Mouse (Mus musculus): ENCODE measurements around the gene Drg1. TPM values are rescaled to one million over a fixed set of nuclear protein-coding genes. Genes with fewer than 3 reads are reported as not detected.

Drg1 gene
- polyA plus RNA-seq (2012; rRNA removed): 36.8 and 36.9 TPM in 2 replicates

DNA sequence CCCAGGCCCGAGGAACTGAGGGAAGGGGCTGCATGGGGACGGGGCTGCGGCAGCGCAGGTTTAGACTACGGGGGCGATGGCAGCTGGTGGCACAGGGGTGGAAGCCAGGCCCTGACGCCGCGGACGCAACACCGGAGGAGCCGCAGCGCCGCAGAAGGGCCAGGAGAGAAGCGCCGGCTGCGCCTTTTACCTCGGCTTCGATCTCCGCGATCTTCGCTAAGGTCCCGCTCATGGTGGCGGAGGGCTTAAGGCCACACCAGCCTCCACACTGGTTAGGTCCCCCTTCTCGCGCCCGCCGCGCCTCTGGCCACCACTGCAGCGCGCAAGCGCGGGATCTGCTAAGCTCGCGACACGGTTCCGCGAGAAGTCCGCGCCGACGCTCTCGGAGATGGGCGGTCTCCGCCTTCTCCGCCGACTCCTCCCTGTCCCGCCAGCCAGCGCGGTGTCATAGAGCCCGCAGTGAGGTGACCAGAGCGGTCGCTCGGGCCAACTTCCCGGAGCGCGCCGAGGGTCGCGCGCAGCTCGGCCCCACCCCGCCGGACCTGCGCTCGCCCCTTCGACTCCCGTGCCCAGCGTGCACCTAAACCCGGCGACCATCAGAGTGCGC lies at the start of gene Drg1:
Drg1 (minus strand) TSS at position 337 of the 607 bp plus-strand sequence.
- peak within 1 kb of the TSS; percentile 65 for H3K4me3 ChIP-seq (ENCODE audit: control insufficient read depth, insufficient read depth, low read length)
- peak; percentile 91 for DNase-seq
- peaks cover 8% of the 10 kb centered on the region for H3K36me3 ChIP-seq (ENCODE audit: control insufficient read depth, insufficient read depth, low read length)
- under 1% methylated on average over 72 of the region's 72 CpGs for WGBS
- peaks cover 9% of the 10 kb centered on the region for H3K4me1 ChIP-seq (replicated peaks; ENCODE audit: control insufficient read depth, insufficient read depth, low read length)
- H3K27me3 ChIP-seq (ENCODE audit: control insufficient read depth, insufficient read depth, low read length): no peaks in the 10 kb centered on the region
- H3K27ac ChIP-seq (ENCODE audit: control insufficient read depth, insufficient read depth, low read length): peak within 1 kb of the TSS; percentile 1
- TF ChIP-seq POLR2A (IDR thresholded peaks at IDR 0.05; ENCODE audit: control insufficient read depth, extremely low read depth, insufficient read depth, low read length, poor library complexity) (peak; percentile 99), CTCF (IDR thresholded peaks at IDR 0.05; ENCODE audit: borderline replicate concordance, control insufficient read depth, extremely low read depth, insufficient read depth, low read length, poor library complexity) (no peak; the same call in 1 of the 2 replicates)

DNA sequence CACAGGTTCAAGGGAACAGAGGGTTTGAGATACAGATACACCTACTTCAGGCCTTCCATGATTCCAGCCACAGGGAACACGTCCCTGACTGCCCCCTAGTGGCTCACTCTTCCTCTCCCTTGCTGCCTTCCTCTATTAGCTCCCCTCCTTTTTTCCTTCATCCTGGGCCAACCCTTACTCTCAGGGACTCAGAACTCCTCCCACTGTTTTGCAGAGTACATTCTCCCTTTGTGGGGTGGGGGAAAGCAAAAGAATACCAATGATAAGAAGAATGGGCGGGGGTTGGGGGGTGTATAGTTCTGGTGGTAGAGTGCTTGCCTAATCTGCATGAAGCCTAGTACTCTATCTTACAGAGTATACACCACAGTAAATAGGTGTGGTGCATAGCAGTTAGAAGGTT lies 47.9 kb upstream of the Drg1 start:
- H3K4me3 ChIP-seq (ENCODE audit: control insufficient read depth, insufficient read depth, low read length): no peak overlapping the region
- no peak overlapping the region; the same call in 1 of the 2 replicates for H3K27ac ChIP-seq (ENCODE audit: control insufficient read depth, insufficient read depth, low read length)
- WGBS: 52% methylated on average over 2 of the region's 2 CpGs
- no peak for TF ChIP-seq CTCF (IDR thresholded peaks at IDR 0.05; ENCODE audit: borderline replicate concordance, control insufficient read depth, extremely low read depth, insufficient read depth, low read length, poor library complexity)
- no peak for TF ChIP-seq POLR2A (IDR thresholded peaks at IDR 0.05; ENCODE audit: control insufficient read depth, extremely low read depth, insufficient read depth, low read length, poor library complexity)
- DNase-seq: peak; percentile 65
- peaks cover 46% of the 10 kb centered on the region for H3K4me1 ChIP-seq (replicated peaks; ENCODE audit: control insufficient read depth, insufficient read depth, low read length)
- H3K27me3 ChIP-seq (ENCODE audit: control insufficient read depth, insufficient read depth, low read length): no peaks in the 10 kb centered on the region
- H3K36me3 ChIP-seq (ENCODE audit: control insufficient read depth, insufficient read depth, low read length): peaks cover 5% of the 10 kb centered on the region

DNA sequence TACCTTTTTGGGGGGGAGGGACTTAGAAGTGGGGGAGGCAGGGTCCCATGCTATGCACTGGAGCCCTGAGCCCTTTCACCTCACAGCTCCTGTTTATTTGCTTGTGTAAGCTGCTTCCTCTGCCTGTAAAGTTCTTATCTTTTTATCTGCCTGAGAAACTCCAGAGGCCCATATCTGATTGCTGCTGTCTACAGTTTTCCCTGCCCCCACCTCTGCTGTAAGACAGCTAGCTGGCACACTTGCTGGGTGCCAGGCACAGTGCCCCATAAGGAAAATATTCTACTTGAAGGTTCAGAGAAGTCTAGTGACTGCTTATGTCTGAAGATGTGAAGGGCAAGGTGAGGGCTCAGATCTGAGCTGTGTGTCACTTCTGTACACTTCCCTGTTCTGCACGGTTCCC lies 47.1 kb upstream of the Drg1 start:
- H3K4me3 ChIP-seq (ENCODE audit: control insufficient read depth, insufficient read depth, low read length): no peak overlapping the region
- no peaks in the 10 kb centered on the region for H3K27me3 ChIP-seq (ENCODE audit: control insufficient read depth, insufficient read depth, low read length)
- H3K36me3 ChIP-seq (ENCODE audit: control insufficient read depth, insufficient read depth, low read length): peaks cover 13% of the 10 kb centered on the region
- peak overlapping the region; percentile 95 for H3K27ac ChIP-seq (ENCODE audit: control insufficient read depth, insufficient read depth, low read length)
- 6% methylated on average over 1 of the region's 1 CpGs for WGBS
- TF ChIP-seq POLR2A (IDR thresholded peaks at IDR 0.05; ENCODE audit: control insufficient read depth, extremely low read depth, insufficient read depth, low read length, poor library complexity): no peak
- TF ChIP-seq CTCF (IDR thresholded peaks at IDR 0.05; ENCODE audit: borderline replicate concordance, control insufficient read depth, extremely low read depth, insufficient read depth, low read length, poor library complexity): no peak
- DNase-seq: peak; percentile 60
- peaks cover 46% of the 10 kb centered on the region for H3K4me1 ChIP-seq (replicated peaks; ENCODE audit: control insufficient read depth, insufficient read depth, low read length)

DNA sequence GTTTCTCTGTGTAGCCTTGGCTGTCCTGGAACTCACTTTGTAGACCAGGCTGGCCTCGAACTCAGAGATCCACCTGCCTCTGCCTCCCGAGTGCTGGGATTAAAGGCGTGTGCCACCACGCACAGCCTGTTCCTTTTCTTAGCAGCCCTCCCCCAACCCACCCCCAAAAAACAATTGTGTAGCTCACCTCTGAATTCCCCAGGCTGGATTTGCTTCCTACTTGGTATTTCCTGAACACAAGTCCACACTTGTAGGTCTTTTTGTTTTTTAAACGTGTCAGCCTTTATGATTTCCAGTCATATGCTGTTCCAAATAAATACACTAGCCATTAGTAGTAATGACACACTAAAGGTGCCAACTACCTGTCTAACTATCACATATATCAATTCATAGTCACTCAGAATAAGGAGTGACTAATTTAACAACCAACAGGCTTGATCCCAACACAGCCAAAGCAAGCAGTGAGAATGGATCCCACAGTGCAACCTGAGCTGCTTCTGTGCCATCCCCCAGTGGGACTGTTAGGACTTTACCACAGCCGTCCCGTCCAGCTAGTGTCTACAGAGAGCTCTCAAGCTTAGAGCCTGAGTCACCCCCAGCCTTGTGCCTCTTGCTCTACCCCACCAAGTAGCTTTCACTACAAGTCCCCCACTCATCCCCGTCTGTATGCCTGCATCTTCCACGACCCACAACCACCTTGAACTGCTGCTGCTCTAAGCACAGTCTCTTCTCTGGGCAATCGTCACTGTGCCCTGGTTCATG lies 45.6 kb upstream of the Drg1 start:
- 34% methylated on average over 10 of the region's 10 CpGs for WGBS
- no peak for TF ChIP-seq POLR2A (IDR thresholded peaks at IDR 0.05; ENCODE audit: control insufficient read depth, extremely low read depth, insufficient read depth, low read length, poor library complexity)
- no peak for TF ChIP-seq CTCF (IDR thresholded peaks at IDR 0.05; ENCODE audit: borderline replicate concordance, control insufficient read depth, extremely low read depth, insufficient read depth, low read length, poor library complexity)
- peaks cover 28% of the 10 kb centered on the region for H3K36me3 ChIP-seq (ENCODE audit: control insufficient read depth, insufficient read depth, low read length)
- H3K4me3 ChIP-seq (ENCODE audit: control insufficient read depth, insufficient read depth, low read length): no peak overlapping the region
- H3K4me1 ChIP-seq (replicated peaks; ENCODE audit: control insufficient read depth, insufficient read depth, low read length): peaks cover 49% of the 10 kb centered on the region
- peak overlapping the region; percentile 95 for H3K27ac ChIP-seq (ENCODE audit: control insufficient read depth, insufficient read depth, low read length)
- DNase-seq: no peak
- no peaks in the 10 kb centered on the region for H3K27me3 ChIP-seq (ENCODE audit: control insufficient read depth, insufficient read depth, low read length)

DNA sequence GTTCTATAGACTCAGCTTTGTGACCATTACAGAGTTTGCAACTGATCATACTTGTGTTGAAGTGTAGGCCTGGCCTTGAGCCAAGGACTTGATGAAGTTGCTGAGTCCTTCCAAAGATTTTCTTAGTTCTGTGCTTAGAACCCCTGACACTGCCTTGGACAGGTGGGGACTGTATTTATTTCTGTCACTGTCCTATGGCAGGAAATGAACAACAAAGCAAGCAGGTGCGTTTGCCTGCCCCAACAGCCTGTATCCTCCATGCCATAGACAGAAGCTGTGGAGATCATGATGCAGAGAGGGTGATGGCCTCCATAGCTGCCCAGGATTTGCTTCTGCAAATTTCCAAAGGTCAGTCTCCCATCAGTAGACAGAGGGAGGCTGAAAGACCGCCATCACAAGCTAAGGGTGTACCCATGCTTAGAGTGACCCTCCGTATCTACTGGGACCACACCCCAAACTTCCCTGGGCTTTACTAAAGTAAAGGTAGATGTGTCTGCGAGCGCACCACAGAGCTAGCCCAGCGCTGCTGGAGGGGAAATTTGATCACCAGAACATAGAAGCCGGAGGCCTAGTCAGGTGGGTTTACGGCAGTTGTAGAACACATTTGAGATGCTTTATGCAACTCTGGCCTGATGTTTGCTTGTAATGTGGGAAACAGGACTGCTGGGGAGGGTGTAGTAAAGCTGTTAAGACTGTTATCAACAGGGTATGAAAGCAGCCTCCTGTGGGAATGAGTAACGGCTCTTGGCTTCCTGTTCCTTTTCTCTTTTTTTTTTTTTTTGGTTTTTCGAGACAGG lies 44.8 kb upstream of the Drg1 start:
- no peak overlapping the region; the same call in 1 of the 2 replicates for H3K4me3 ChIP-seq (ENCODE audit: control insufficient read depth, insufficient read depth, low read length)
- peaks cover 49% of the 10 kb centered on the region for H3K4me1 ChIP-seq (replicated peaks; ENCODE audit: control insufficient read depth, insufficient read depth, low read length)
- no peaks in the 10 kb centered on the region for H3K27me3 ChIP-seq (ENCODE audit: control insufficient read depth, insufficient read depth, low read length)
- peaks cover 36% of the 10 kb centered on the region for H3K36me3 ChIP-seq (ENCODE audit: control insufficient read depth, insufficient read depth, low read length)
- TF ChIP-seq CTCF (IDR thresholded peaks at IDR 0.05; ENCODE audit: borderline replicate concordance, control insufficient read depth, extremely low read depth, insufficient read depth, low read length, poor library complexity): no peak
- no peak for TF ChIP-seq POLR2A (IDR thresholded peaks at IDR 0.05; ENCODE audit: control insufficient read depth, extremely low read depth, insufficient read depth, low read length, poor library complexity)
- peak overlapping the region; percentile 95 for H3K27ac ChIP-seq (ENCODE audit: control insufficient read depth, insufficient read depth, low read length)
- WGBS: 13% methylated on average over 9 of the region's 10 CpGs
- DNase-seq: peak; percentile 42

DNA sequence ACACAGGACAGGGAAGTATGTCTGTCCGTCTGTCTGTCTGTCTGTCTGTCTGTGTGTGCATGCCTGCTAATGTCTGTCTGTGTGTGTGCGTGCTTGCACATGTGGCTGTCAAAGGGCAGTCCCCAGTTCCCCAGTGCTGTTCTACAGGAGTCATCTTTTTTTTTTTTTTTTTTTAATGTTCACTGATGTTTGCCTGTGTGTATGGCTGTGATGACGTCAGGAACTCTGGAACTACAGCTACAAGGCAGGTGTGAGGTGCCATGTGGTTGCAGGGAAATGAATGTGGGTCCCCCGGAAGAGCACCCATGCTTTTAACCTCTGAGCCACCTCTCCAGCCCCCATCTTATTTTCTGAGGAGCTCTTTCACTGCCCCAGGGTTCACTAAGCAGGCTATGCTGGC lies 43.7 kb upstream of the Drg1 start:
- Histone ChIP-seq H3K27me3 (ENCODE audit: control insufficient read depth, insufficient read depth, low read length) (no peaks in the 10 kb centered on the region), H3K4me1 (replicated peaks; ENCODE audit: control insufficient read depth, insufficient read depth, low read length) (peaks cover 47% of the 10 kb centered on the region), H3K27ac (ENCODE audit: control insufficient read depth, insufficient read depth, low read length) (peak overlapping the region; percentile 95), H3K4me3 (ENCODE audit: control insufficient read depth, insufficient read depth, low read length) (no peak overlapping the region), H3K36me3 (ENCODE audit: control insufficient read depth, insufficient read depth, low read length) (peaks cover 47% of the 10 kb centered on the region)
- 21% methylated on average over 4 of the region's 4 CpGs for WGBS
- peak; percentile 49 for DNase-seq
- no peak for TF ChIP-seq POLR2A (IDR thresholded peaks at IDR 0.05; ENCODE audit: control insufficient read depth, extremely low read depth, insufficient read depth, low read length, poor library complexity)
- TF ChIP-seq CTCF (IDR thresholded peaks at IDR 0.05; ENCODE audit: borderline replicate concordance, control insufficient read depth, extremely low read depth, insufficient read depth, low read length, poor library complexity): no peak

Data from thymus, adult 2 months (tissue).